Mouse (Mus musculus): ENCODE results near the gene Mgat5b.

Mgat5b gene

DNA sequence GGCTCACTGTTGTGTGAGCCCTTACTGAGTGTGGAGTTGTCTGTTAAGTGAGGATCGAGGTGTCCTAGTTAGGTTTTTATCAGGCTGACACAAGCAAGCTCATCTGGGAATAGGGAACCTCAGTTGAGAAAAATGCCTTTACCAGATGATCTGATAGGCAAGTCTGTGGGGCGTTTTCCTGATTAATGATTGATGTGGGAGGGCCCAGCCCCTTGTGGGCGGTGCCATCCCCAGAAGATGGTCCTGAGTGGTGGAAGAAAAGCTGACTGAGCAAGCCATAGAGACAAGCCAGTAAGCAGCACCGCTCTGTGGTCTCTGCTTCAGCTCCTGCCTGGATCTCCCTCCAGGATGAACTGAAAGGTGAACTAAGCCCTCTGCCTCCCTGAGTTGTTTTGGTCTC lies 112.6 kb downstream of the Mgat5b start:
- DNase-seq (ENCODE audit: low spot score): peak; percentile 45

DNA sequence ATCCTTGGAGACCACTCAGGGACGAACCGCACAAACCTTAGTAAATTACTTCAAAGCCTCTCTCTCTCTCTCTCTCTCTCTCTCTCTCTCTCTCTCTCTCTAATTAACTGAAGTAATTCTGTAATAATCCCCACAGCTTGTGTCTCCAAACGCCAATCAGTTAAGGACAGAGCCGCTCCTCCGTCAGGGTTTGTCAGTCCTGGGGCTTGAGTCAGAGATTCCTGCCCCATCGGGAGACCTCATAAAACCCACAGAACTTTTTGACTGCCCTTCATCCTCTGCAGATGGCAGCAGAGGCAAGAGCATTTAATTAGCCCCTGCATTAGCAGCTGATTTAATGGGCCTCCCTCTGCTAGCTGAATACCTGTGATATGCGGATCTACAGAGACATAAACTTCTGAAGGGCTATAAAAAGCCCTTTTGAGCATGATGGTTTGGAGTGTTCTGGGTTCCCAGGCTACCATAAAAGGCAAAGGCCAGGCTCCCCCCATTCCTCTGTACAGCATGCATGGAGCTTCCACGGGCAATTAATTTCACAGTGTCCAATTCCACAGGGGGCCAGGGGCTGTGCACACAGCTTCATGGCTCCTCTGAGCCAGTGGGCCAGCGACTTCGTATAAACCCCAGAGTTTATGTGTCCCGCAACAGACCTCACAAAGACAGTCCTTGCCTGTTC lies 117.1 kb downstream of the Mgat5b start:
- no peak for DNase-seq (ENCODE audit: low spot score)
